ENCODE assay signal across 21 mouse cellular contexts in the genomic region with DNA sequence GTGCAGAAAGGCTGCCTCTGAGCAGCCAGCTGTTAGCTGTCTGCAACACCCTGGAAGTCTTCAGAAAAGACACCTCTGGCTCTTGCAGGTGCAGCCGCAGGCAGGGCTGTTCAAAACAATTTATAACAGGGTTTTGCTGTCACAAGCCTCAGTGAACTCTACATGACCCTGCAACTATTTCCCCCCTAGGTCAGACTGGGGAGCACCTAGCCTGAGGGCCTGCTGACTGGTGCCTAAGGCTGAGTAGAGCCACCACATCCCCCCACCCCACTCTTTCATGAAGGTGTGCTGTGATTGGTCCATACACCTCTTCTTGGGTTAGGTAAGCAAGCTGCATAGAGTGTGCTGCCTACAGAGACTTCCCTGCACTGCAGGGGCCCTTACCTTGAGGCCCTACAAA.
DNase-seq lines count a peak whose midpoint lies in the region; ATAC-seq and TF ChIP-seq lines count a peak whose summit lies in the region.
"Had no signal": no experiment of that assay in that cellular context is flagged by ENCODE, and none has a peak within 500 bp of the region (broad histone marks: within the 10 kb centered on the region; RNA-seq: fewer than 3 reads in every experiment).

No protein-coding gene starts in this region.

- no peak overlapping the region for H3K4me2 ChIP-seq in stomach, embryonic 14.5 days (replicated peaks; ENCODE audit: low read depth, low read length)
- no peak overlapping the region for H3K4me2 ChIP-seq in stomach, postnatal 0 days (replicated peaks; ENCODE audit: low read depth)
- H3K4me2 ChIP-seq: heart, embryonic 12.5 days; liver, embryonic 11.5 days; lung, embryonic 14.5 days had no signal

- TF ChIP-seq EP300 in stomach, postnatal 0 days (optimal IDR thresholded peaks at IDR 0.05): no peak

- H3K27me3 ChIP-seq in stomach, embryonic 14.5 days (ENCODE audit: control insufficient read depth, insufficient read depth, low read length): no peaks in the 10 kb centered on the region
- no peaks in the 10 kb centered on the region for H3K27me3 ChIP-seq in stomach, postnatal 0 days (ENCODE audit: control insufficient read depth, insufficient read depth, low read length)
- H3K27me3 ChIP-seq: heart, embryonic 12.5 days had no signal

- no peak for TF ChIP-seq CTCF in stomach, postnatal 0 days (IDR thresholded peaks at IDR 0.05; ENCODE audit: low read depth)

- no peak overlapping the region for H3K27ac ChIP-seq in stomach, embryonic 14.5 days (ENCODE audit: low read length)
- no peak overlapping the region for H3K27ac ChIP-seq in stomach, postnatal 0 days (replicated peaks)
- H3K27ac ChIP-seq: embryonic facial prominence, embryonic 10.5 days; kidney, postnatal 0 days had no signal

- DNase-seq in stomach, postnatal 0 days (ENCODE audit: low spot score): no peak
- DNase-seq in embryo, embryonic 11 days: peak; percentile 24
- DNase-seq in mesoderm, embryonic 11.5 days (ENCODE audit: low read depth, low spot score): peak; percentile 23
- DNase-seq in thymus, postnatal 4 days: peak; percentile 37
- DNase-seq in cerebellum, postnatal 4 days (ENCODE audit: low spot score in 2 of 2): no peak
- DNase-seq in spleen, postnatal 36 days (ENCODE audit: low spot score in 2 of 2): no peak
- no peak for DNase-seq in left cerebral cortex, postnatal 36 days (ENCODE audit: low spot score in 2 of 2)
- DNase-seq: B cell, adult 2 months; cerebellum, adult 2 months; forebrain, postnatal 0 days; gastrocnemius, postnatal 25 days; heart, postnatal 4 days; lung, embryonic 14.5 days; midbrain, embryonic 14.5 days had no signal

- H3K9me3 ChIP-seq in stomach, embryonic 14.5 days (ENCODE audit: control insufficient read depth, low read depth, low read length): no peaks in the 10 kb centered on the region
- no peaks in the 10 kb centered on the region for H3K9me3 ChIP-seq in stomach, postnatal 0 days (ENCODE audit: control insufficient read depth, low read length)
- H3K9me3 ChIP-seq: embryonic facial prominence, embryonic 10.5 days; heart, embryonic 12.5 days had no signal

- ATAC-seq in stomach, embryonic 14.5 days (ENCODE audit: insufficient number of reproducible peaks, insufficient read depth, low FRiP score, low read depth): 0 out of 2 replicates have a peak, but pooled peaks have one; percentile 10
- no peak for ATAC-seq in stomach, postnatal 0 days (ENCODE audit: low FRiP score, low TSS enrichment)
- ATAC-seq: forebrain, postnatal 0 days; intestine, embryonic 16.5 days had no signal

- intact Hi-C loops in left cerebral cortex, postnatal 36 days (cut with DNase I): no loop called here

- H3K9ac ChIP-seq in stomach, embryonic 14.5 days (replicated peaks; ENCODE audit: low read depth, low read length): no peak overlapping the region
- H3K9ac ChIP-seq in stomach, postnatal 0 days (ENCODE audit: low read length): no peak overlapping the region
- H3K9ac ChIP-seq: forebrain, postnatal 0 days; heart, embryonic 12.5 days; lung, embryonic 14.5 days had no signal

- 7% methylated on average over 1 of the region's 1 CpGs for WGBS in stomach, embryonic 14.5 days
- WGBS in stomach, postnatal 0 days: 18% methylated on average over 1 of the region's 1 CpGs

- H3K36me3 ChIP-seq in stomach, embryonic 14.5 days (ENCODE audit: control insufficient read depth, insufficient read depth, low read length): no peaks in the 10 kb centered on the region
- H3K36me3 ChIP-seq in stomach, postnatal 0 days (ENCODE audit: control insufficient read depth, insufficient read depth, low read length): no peaks in the 10 kb centered on the region
- H3K36me3 ChIP-seq: embryonic facial prominence, embryonic 10.5 days; heart, embryonic 12.5 days had no signal

- H3K4me3 ChIP-seq in stomach, embryonic 14.5 days (ENCODE audit: low read depth, low read length): no peak overlapping the region
- H3K4me3 ChIP-seq in stomach, postnatal 0 days (ENCODE audit: low read depth, low read length): no peak overlapping the region
- H3K4me3 ChIP-seq: embryonic facial prominence, embryonic 10.5 days; erythroblast, embryonic 14.5 days; heart, embryonic 12.5 days had no signal

- H3K4me1 ChIP-seq in stomach, embryonic 14.5 days (ENCODE audit: control insufficient read depth, insufficient read depth, low read length): peaks cover 5% of the 10 kb centered on the region; the same call in 1 of the 2 replicates
- no peaks in the 10 kb centered on the region for H3K4me1 ChIP-seq in stomach, postnatal 0 days (replicated peaks; ENCODE audit: control insufficient read depth, insufficient read depth)

Comparison
In these comparisons a context has a peak if more than half of its experiments do, and no peak if none do; other contexts are left out.
1. DNase-seq: peak in embryo, embryonic 11 days (single experiment), mesoderm, embryonic 11.5 days (single experiment) and thymus, postnatal 4 days (single experiment); none in stomach, postnatal 0 days (single experiment), cerebellum, postnatal 4 days (0 of 2), spleen, postnatal 36 days (0 of 2) and left cerebral cortex, postnatal 36 days (0 of 2).